Mouse (Mus musculus) bone marrow, adult 2 months (tissue): ENCODE results near the gene Dctd. TPM values are rescaled to one million over a fixed set of nuclear protein-coding genes. Genes with fewer than 3 reads are reported as not detected.

Experiments
- H3K27ac ChIP-seq: fragments of 200-500 bp; 2 replicates; pipeline ENCODE4 v1.5.1; 2012; ENCODE audit warnings: low read depth, mild to moderate bottlenecking, control low read depth, inconsistent platforms, low read length; ENCODE audit not compliant: control insufficient read depth, poor library complexity, insufficient read depth
- H3K4me1 ChIP-seq: fragments of 200-500 bp; 2 replicates; pipeline ENCODE4 v1.6.1; 2011; ENCODE audit warnings: low read length; ENCODE audit not compliant: control insufficient read depth, insufficient read depth
- H3K4me3 ChIP-seq: fragments of 200-500 bp; replicated peaks from 2 replicates; pipeline ENCODE3; 2011; ENCODE audit warnings: mild to moderate bottlenecking, low read depth, low read length, control low read depth; ENCODE audit not compliant: control insufficient read depth
- CTCF ChIP-seq: fragments of 200-500 bp; IDR thresholded peaks from 2 replicates; pipeline ENCODE4 v1.5.1; 2011; ENCODE audit warnings: low read length, control low read depth; ENCODE audit not compliant: control insufficient read depth, insufficient read depth
- POLR2A ChIP-seq: fragments of 200-500 bp; IDR thresholded peaks from 2 replicates; pipeline ENCODE4 v1.6.1; 2011; ENCODE audit warnings: low read depth, mild to moderate bottlenecking, control low read depth, low read length, borderline replicate concordance; ENCODE audit not compliant: control insufficient read depth
- WGBS: fragments of 180-500 bp; shearing (Covaris S2); methylation state at CpG from one replicate; pipeline ENCODE4 v1.1.7; 2018; 5-methylcytosine and 5-hydroxymethylcytosine counted together
- polyA plus RNA-seq: library from polyadenylated mRNA; stranded (reverse); fragments of >200 nt; gene quantifications from 2 replicates; pipeline ENCODE4 v1.2.4, GENCODE M21; 2011; ENCODE audit warnings: low replicate concordance; ENCODE audit not compliant: missing spikeins, insufficient read depth, insufficient read length

Gene Dctd
- polyA plus RNA-seq, 1 experiment = 6.1 TPM

DNA sequence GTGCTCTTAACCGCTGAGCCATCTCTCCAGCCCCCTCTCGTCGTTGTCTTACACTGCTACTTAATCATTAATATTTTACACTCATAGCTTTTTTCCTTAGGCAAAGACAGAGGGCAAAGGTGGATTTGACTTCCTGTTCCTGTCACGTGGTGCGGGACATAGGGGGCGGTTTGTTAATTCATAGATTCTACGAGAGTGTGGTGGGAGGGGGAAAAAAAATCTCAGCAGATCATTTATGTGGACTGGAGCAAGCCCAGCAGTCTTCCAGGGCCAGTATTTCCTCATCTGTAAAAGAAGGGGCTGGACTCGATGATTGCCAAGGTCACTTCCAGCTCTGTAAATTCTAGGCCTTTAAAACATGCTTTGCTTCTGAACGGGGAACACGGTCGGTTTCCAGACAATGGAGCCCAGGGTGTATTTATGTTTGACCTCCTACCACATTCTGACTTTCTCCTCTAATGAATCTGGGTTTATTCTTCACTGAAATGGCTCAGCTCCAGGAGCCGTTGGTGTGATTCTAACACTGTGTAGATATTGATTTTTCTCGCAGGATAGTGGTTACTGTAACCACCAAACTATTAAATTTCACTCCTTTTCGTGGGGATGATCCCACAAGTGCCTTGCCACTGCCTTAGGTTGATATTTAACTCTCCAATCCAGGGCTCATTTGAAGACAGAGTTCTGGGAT, 1.4 kb downstream of the Dctd start:
- Histone ChIP-seq H3K27ac (no peak overlapping the region), H3K4me3 (no peak overlapping the region), H3K4me1 (no peaks in the 10 kb centered on the region)
- no peak for TF ChIP-seq POLR2A
- no peak for TF ChIP-seq CTCF
- 79% methylated on average over 14 of the region's 14 CpGs for WGBS

GRCm38 (mm10) chr8:48109373-48109855, 10.5 kb downstream of the Dctd start:
- H3K4me1 ChIP-seq = no peaks in the 10 kb centered on the region
- 31% methylated on average over 5 of the region's 5 CpGs for WGBS
- TF ChIP-seq POLR2A = no peak
- TF ChIP-seq CTCF = no peak
- no peak overlapping the region for H3K27ac ChIP-seq
- no peak overlapping the region for H3K4me3 ChIP-seq

DNA sequence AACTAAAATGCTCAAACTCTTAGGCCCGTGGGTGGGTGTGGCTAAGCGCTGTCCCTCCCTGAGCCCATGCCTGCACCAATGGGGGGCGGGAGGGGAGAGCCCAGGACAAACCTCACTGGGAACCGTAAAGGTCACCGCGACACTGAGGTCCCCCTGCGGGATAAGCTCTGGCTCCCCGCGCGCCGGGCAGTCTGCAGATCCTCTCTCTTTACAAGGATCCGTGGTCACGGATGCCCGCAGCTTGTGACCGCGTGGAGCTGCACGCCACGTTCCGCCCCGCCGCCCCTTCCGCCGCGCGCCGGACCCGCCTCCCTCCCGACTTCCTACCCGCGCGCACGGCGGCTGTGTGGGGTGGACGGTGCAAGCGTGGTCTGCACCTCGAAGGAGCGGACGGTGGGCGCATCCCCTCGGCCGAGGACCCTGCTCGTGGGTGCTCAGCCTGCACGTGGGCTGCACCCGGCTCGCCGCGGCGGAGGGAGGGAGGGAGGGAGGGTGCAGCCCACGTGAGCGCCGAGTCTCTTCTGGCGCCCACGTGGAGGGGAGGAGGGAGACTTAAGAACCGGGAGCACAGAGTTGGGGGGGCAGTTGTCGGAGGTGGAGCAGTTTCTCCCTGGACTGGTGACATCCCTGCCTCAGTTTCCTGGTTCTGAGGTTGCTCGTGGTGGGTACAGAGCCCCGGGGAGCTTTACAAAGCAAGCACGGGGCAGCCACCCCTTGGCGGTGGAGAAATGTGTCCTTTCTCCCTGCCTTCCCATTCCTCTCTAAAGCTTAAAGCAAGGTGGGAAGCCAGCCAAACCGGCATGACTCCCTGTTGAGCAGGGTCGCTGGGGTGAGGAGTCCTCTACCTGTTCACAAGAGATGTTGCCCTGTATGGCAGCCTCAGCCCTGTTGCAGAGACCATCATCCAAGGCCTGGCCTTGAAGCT, 11.2 kb downstream of the Dctd start:
- Histone ChIP-seq H3K4me3 (peak overlapping the region; percentile 79), H3K4me1 (no peaks in the 10 kb centered on the region), H3K27ac (no peak overlapping the region)
- under 1% methylated on average over 60 of the region's 61 CpGs for WGBS
- no peak for TF ChIP-seq POLR2A
- no peak for TF ChIP-seq CTCF

GRCm38 (mm10) chr8:48114591-48114990, 15.7 kb downstream of the Dctd start:
- TF ChIP-seq POLR2A (no peak), CTCF (no peak)
- Histone ChIP-seq H3K4me1 (no peaks in the 10 kb centered on the region), H3K27ac (no peak overlapping the region), H3K4me3 (no peak overlapping the region)
- 77% methylated on average over 6 of the region's 6 CpGs for WGBS

- Histone ChIP-seq H3K27ac (no peak overlapping the region), H3K4me3 (no peak overlapping the region), H3K4me1 (no peaks in the 10 kb centered on the region)
- WGBS = 56% methylated on average over 1 of the region's 1 CpGs
- TF ChIP-seq CTCF (no peak), POLR2A (no peak)
Observed at GRCm38 (mm10) chr8:48122991-48123390, 24.1 kb downstream of the Dctd start.

DNA sequence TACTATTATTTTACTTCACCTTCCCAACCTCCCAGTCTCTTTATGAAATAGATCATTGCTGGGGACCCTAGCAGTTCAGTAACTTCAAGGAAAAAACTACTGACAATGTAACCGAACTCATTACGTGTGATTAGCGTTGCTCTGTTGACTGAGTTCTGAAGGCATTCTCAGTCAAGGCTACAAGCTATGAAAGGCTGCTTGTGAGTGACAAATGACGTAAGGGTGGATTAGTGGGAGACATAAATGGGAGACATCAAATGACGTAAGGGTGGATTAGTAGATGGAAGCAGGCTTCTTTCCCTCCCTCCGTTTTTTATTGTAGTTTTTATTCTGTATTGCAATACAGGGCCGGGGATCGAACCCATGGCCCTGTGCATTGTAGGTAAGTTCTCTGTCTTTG, 26.0 kb downstream of the Dctd start:
- TF ChIP-seq CTCF (no peak), POLR2A (no peak)
- 92% methylated on average over 8 of the region's 8 CpGs for WGBS

DNA sequence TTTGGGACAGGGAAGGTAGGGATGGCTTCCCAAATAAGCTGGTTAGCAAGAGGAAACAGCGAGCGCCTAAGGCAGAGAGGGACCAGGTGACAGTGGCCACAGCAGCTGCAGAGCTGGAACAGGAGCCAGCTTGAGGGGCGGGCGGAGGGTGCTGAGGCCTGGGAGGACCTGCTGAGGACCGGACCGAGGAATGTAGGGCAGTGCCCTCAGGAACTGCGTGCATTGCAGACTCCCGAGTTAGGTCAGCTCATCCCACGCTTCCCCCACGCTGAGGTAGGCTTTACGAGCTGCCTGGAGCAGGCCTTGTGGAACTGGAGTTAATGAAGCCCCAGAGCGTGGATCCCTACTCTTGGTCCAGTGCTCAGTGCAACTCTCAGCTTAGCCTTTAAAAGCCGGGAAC, 28.1 kb downstream of the Dctd start:
- Histone ChIP-seq H3K4me1 (no peaks in the 10 kb centered on the region), H3K4me3 (no peak overlapping the region), H3K27ac (no peak overlapping the region)
- TF ChIP-seq POLR2A (no peak), CTCF (no peak)
- WGBS = 83% methylated on average over 13 of the region's 13 CpGs

More for the DNA sequence above, 26.0 kb downstream of the Dctd start:
- no peak overlapping the region for H3K4me3 ChIP-seq
- H3K27ac ChIP-seq = no peak overlapping the region
- H3K4me1 ChIP-seq = no peaks in the 10 kb centered on the region

DNA sequence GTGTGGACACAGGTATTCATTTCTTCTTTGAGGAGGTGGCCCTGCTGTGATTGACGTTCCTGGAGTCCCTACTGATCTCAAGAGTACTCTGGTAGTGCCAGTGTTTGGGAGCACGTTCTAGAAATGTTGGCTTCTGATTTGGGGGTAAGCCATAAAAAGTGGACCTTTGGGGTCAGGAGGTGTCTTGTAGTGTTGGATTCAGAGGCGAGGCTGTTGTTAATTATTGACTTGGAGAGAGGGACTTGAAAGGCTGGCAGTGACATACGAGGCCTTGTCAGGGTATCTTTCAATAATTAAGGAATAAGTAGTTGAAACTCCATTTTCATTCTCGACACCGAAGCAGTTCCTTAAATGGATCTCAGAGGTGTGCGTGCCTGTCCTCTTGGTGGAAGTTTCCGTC, 31.4 kb downstream of the Dctd start:
- TF ChIP-seq CTCF (no peak), POLR2A (no peak)
- no peak overlapping the region for H3K27ac ChIP-seq
- H3K4me1 ChIP-seq = no peaks in the 10 kb centered on the region
- no peak overlapping the region for H3K4me3 ChIP-seq
- WGBS = 85% methylated on average over 8 of the region's 8 CpGs
